Mouse (Mus musculus) kidney, adult 18-20 months (tissue): ENCODE measurements around the gene 1700015F17Rik.

Experiments used
- DNase-seq: peaks from one replicate; pipeline ENCODE4 v3.0.0; 2021

Gene 1700015F17Rik

DNA sequence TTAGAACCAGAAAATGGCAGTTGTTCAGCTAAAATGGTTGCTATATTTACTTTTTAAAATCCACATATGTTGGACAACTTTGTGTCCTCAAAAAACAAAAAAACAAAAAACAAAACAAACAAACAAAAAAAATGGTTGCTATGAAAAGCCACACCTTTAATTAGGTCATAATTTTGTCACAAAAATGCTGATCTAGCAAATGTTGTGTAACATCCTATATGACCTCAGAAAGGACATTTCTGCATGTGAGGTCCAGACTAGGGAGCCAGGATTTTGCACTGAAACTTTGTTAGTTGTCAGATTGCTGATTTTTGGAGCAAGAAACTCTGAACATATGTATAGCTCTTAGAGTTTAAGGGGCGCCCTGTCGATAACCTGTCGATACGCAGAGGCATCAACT is 55.9 kb downstream of the 1700015F17Rik start:
- DNase-seq, result no peak

GRCm38 (mm10) chr5:5421439-5421838 is 57.5 kb downstream of the 1700015F17Rik start:
- DNase-seq, result no peak

DNA sequence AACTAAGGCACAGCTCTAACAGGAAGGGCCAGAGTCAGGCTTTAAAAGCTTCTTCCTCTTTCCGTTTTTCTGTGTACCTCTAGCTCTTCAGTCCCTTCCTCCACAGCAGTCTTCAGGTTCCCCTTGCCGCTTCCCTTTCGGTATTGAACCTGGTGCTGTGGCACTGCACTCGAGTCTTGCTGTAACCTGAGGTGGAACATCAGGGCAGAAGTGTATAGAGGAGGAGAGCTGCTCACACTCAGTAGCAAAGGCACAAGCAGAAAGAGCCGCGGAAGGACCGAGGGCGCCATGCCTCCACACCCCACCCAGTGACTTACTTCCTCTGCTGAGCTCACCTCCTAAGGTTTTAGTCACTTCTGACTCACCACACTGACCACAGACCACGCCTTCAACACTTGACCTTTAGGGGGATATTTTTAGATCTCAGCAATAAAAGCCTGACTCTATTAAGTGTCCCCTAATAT is 58.9 kb downstream of the 1700015F17Rik start, which contains the start of gene Cdk14:
TSS of gene Cdk14 (minus strand) at position 321 of the 464 bp plus-strand sequence.
- no peak for DNase-seq

GRCm38 (mm10) chr5:5419253-5419652 is 59.7 kb downstream of the 1700015F17Rik start:
- DNase-seq, result no peak

DNA sequence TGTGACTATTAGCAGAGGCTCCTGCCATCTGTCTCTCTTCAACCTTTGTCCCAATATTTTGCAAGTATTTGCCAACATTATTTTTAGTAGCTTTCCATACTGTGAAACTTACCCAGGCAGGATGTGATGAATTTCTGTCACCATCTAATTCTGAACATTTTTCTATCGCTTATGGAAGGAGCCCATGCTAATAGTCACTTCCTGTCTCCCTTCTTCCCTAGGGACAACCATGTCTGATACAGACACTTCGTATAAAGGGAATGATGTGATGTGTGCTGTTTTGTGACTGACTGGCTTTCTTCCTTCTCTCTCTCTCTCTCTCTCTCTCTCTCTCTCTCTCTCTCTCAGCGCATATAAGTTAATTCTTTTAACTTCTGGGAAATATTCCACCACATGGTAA is 64.1 kb downstream of the 1700015F17Rik start:
- DNase-seq, result no peak

- DNase-seq, result no peak
These were observed 67.1 kb downstream of the 1700015F17Rik start for GRCm38 (mm10) chr5:5411886-5412285.

GRCm38 (mm10) chr5:5401986-5402385 is 77.0 kb downstream of the 1700015F17Rik start:
- no peak for DNase-seq

GRCm38 (mm10) chr5:5392786-5393185 is 86.2 kb downstream of the 1700015F17Rik start:
- DNase-seq, result no peak
